Mouse (Mus musculus) CD4-positive, CD25-positive, alpha-beta regulatory T cell, adult 2 months (primary cell): ENCODE data around the gene BC048679.

Experiments
- DNase-seq: peaks from one replicate; pipeline ENCODE4 v3.0.0-alpha.2; 2012; ENCODE audit warnings: low read depth, low spot score

Gene BC048679

GRCm38 (mm10) chr7:81498181-81498580, at the start of gene BC048679:
Gene BC048679, minus strand, starts transcription at chr7:81498281.
- DNase-seq: no peak

GRCm38 (mm10) chr7:81542934-81543333, 44.9 kb upstream of the BC048679 start:
- DNase-seq: no peak

GRCm38 (mm10) chr7:81541924-81542524, 43.9 kb upstream of the BC048679 start:
- DNase-seq: no peak

- no peak for DNase-seq
Observed at GRCm38 (mm10) chr7:81540999-81541398, 42.9 kb upstream of the BC048679 start.

GRCm38 (mm10) chr7:81539565-81539964, 41.5 kb upstream of the BC048679 start:
- DNase-seq: no peak

GRCm38 (mm10) chr7:81538070-81538675, 40.1 kb upstream of the BC048679 start:
- DNase-seq: peak; percentile 69

- no peak for DNase-seq
Observed at GRCm38 (mm10) chr7:81536478-81536877, 38.4 kb upstream of the BC048679 start.

GRCm38 (mm10) chr7:81531462-81531861, 33.4 kb upstream of the BC048679 start:
- no peak for DNase-seq

- DNase-seq: no peak
Observed at GRCm38 (mm10) chr7:81528918-81529317, 30.8 kb upstream of the BC048679 start.

- no peak for DNase-seq
Observed at GRCm38 (mm10) chr7:81523663-81524017, 25.6 kb upstream of the BC048679 start.

- DNase-seq: peak; percentile 97
Observed at GRCm38 (mm10) chr7:81523008-81523662, 25.1 kb upstream of the BC048679 start.

GRCm38 (mm10) chr7:81516154-81517030, 18.3 kb upstream of the BC048679 start:
- no peak for DNase-seq

GRCm38 (mm10) chr7:81514906-81515590, 17.0 kb upstream of the BC048679 start:
- no peak for DNase-seq

GRCm38 (mm10) chr7:81501050-81501449, 3.0 kb upstream of the BC048679 start:
- no peak for DNase-seq

- DNase-seq: no peak
Observed at GRCm38 (mm10) chr7:81497171-81497570, 910 bp downstream of the BC048679 start.

GRCm38 (mm10) chr7:81493331-81494021, 4.6 kb downstream of the BC048679 start, which contains the start of gene Ap3b2:
Gene Ap3b2, minus strand, starts transcription at chr7:81493925.
- DNase-seq: peak; percentile 39

- no peak for DNase-seq
Observed at GRCm38 (mm10) chr7:81492628-81493027, 5.5 kb downstream of the BC048679 start.

- no peak for DNase-seq
Observed at GRCm38 (mm10) chr7:81489649-81490048, 8.4 kb downstream of the BC048679 start.

GRCm38 (mm10) chr7:81480800-81481199, 17.3 kb downstream of the BC048679 start:
- no peak for DNase-seq

GRCm38 (mm10) chr7:81479531-81480090, 18.5 kb downstream of the BC048679 start:
- DNase-seq: no peak
